Mouse (Mus musculus) cerebellum, adult 9-10 months (tissue): ENCODE measurements around the gene Tada2a.
A peak's percentile ranks its signal among the peaks of the same experiment; 100 is the strongest.

Source experiments
- DNase-seq: peaks from one replicate; pipeline ENCODE4 v3.0.0; 2022

Gene Tada2a

DNA sequence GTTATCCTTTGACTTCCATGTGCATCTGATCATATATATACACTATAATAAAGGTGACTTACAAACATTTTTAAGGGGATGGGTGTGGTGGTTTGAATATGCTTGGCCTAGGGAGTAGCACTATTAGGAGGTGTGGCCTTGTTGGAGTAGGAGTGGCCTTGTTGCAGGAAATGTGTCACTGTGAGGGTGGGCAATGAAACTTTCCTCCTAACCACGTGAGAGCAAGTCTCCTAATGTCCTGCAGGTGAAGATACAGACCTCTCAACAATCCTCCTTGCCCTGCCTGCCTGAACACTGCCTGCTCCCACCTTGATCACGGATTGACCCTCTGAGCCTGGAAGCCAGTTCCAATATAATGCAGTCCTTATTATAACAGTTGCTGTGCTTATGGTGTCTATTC, 22.3 kb downstream of the Tada2a start:
- no peak for DNase-seq

GRCm38 (mm10) chr11:84104036-84104435, 25.4 kb downstream of the Tada2a start:
- no peak for DNase-seq

DNA sequence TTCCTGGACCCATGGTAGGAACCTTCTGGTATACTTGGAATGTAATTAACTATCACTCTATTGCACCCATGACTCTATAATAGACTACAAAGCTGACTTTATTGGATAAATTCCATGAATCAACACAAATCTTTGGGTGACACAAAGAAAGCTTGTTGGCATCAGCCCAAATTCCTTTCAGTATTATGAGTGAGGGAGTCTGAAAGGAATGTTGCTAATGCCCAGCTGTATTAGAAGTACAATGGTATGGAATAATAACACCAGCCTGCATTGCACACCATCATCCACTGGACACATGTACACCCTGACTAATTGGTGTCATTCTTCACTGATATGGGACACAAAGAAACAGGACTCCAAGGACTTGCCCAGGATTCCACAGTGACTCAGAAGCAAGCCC, 28.2 kb downstream of the Tada2a start:
- no peak for DNase-seq

DNA sequence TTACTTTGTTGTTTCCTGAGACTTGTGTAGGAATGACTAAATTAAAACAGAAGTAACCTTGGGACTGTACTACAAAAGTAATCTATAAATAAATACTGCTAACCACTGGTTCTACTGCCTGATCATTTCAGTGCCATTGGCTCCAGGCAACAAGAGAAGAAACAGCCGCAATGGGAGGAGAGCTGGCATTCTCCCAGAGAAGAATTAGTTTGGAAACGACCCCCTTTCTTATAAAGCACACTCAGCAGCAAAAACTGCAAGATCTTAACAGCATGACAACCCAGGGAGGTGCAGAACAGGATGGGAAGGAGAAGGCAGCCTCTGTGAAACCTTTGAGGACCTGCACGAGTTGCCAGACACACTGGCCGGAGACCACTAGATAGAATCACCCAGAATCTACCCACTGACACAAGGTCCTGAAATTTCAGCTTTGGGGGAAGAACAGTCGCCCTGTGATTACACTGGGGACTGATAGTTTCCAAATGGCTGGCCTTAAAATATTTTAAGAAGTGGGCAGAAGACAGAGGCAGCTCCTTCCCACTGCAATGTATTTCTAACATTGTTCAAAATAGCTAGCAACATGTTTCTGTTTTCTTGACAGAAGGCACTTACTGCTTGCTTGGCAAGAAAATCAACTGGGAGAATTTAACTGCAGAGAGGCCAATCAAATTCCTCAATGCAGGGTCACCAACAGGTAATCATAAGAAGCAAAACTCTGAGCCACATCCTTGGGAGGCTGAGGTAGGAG, 32.0 kb downstream of the Tada2a start:
- no peak for DNase-seq

DNA sequence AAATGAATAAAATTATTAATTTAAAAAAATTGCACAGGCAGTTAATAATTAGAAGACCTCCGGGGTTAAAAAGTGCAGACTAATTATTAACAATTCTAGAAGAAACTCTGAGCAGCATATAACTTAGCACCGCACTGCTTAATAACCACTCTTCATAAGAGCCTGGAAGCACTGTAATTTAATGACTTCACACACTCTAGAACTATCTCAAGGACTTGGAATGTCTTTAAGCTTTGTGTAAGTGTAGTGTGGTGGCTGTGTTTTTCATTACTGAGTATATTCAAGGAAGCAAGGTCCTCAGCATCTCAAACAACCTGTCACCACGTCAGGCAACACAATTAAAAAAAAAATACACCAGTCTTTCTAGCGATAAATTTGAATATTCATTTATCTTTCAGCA, 34.3 kb downstream of the Tada2a start:
- no peak for DNase-seq

DNA sequence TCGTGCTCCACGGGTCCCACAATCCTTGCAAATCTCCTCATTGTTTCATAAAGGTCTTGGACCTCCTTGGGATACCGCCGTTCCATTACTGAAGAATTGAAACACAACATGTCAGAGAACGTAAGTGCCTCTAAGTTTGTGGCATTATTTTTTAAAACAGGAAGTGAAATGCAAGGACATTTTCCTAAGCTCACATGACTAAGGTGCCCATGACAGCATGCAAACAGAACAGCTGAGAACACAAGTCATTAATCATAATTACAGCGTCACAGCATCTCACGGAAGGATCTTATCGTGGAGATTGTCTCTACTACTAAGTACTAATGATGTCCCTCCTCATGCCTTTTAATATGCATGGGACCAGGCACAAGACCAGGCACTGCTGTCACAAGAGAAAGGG, 38.8 kb downstream of the Tada2a start:
- no peak for DNase-seq

- DNase-seq: no peak
Measured at GRCm38 (mm10) chr11:84081901-84082300, 47.5 kb downstream of the Tada2a start.

DNA sequence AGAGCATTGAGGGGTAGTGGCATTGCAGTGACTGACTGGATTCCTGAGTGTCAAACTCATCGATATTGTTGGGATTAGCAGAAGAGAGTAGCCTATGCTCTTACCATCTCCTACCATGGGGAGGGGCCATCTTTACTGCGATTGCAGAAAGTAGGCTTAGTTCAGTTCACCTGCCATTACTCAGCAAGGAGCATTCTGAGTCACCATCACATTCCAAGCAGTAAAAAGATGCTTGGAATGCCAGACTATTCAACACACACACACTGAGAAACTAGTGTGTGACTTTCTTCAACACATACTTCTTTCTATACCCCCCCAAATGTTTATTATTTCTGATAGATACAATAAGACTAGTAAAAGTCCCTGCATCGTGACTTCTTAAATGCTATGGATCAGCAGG, 49.1 kb downstream of the Tada2a start:
- no peak for DNase-seq

DNA sequence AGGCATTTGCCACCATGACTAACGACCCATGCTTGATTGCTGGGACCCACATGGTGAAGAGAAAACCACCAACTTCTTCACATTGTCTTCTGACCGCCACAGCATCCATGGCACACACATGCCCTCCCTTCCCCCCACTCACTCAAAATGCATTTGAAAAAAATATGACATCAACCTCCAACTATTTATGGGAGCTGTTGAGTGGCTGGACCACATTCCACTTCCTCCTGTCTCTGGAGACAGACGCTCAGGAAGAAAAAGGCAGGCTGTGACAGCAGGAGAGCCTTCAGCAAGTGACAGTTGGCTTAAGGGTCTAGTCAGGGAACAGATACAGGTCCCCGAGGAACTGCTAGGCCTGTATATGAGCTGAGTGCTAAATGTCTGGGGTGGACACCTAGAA, 49.5 kb downstream of the Tada2a start:
- no peak for DNase-seq

- no peak for DNase-seq
Measured at GRCm38 (mm10) chr11:84079361-84079760, 50.0 kb downstream of the Tada2a start.

DNA sequence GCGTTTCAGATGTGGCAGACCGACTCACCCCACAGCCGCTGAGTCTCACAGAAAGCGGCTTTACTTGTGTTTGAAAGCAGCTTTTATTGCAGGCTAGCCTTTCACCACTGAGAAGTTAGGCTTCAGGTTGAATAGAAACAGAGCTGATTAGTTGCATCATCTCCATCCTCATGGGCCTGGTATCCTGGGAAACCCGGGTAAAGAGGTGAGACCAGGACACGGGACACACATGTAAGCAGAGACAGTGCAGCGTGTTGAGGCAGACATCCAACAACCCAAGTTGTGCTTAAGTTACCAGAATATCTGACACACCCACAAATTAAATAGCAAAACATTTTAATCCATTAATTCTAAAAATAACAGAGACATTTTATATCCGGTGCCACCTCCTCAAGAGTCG, 50.8 kb downstream of the Tada2a start:
- no peak for DNase-seq

- no peak for DNase-seq
Measured at GRCm38 (mm10) chr11:84077008-84077407, 52.4 kb downstream of the Tada2a start.

GRCm38 (mm10) chr11:84073816-84074764, 55.3 kb downstream of the Tada2a start:
- DNase-seq: no peak

GRCm38 (mm10) chr11:84072904-84073651, 56.3 kb downstream of the Tada2a start:
- peak; percentile 13 for DNase-seq

DNA sequence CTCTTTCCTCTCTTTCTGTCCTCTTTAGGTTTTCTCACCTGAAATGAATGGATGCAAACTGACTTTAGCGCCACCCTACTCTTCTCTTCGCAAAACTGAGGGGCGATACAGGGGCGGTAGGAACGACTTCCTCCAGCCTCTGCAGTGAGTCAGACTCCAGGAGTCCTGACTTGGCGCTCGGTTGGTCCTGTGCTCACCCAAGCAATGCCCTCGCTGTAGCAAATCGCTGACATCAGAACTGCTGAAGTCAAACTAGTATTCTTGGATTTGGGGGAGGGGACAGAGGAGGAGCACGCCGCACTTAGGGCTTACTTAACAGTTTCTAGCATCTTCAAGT, 60.4 kb downstream of the Tada2a start, which contains the start of gene Dusp14:
TSS of gene Dusp14 (minus strand) at position 228 of the 337 bp plus-strand sequence.
- DNase-seq: peak; percentile 43

DNA sequence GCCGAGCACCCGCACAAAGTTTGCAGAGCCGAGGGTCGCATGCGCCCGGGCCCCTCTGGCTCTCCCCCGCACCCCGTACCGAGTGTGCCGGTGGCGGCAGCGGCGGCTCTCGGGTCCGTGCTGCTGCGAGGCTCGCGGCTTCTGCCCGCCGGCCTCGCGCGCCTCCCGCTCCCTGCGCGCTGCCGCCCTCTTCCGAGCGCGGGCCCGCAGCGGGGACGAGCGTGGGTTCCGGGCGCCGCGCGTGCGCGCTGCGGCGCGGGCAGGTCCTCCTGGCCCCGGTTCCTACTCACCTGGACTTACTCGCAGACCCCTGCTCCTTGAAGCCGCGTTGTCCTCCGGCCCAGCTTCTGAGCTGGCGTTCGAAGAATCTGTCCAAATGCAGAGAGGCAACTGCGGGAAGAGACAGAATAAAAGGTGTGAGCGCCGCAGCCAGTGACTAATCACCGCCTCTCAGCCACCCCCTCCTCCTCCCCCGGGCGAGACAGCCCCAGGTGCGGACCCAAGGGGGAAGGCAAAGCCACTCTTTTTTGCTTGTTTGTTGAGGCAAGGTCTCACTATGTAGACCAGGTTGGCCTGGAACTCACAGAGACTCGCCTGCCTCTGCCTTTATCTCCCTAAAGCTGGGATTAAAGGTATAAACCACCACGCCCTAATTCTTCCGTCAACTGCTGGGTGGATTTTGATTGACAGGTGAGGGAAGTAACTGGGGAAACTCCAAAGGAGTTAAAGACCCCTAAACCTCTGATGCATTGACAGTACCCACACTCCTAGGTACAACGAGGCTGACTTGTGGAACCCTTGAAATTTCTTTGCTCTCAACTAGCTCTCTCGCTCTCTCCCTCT, 61.0 kb downstream of the Tada2a start:
- peak; percentile 76 for DNase-seq

- peak; percentile 56 for DNase-seq
Measured at GRCm38 (mm10) chr11:84067720-84068190, 61.6 kb downstream of the Tada2a start.

- peak; percentile 90 for DNase-seq
Measured at GRCm38 (mm10) chr11:84066927-84067645, 62.3 kb downstream of the Tada2a start.

DNA sequence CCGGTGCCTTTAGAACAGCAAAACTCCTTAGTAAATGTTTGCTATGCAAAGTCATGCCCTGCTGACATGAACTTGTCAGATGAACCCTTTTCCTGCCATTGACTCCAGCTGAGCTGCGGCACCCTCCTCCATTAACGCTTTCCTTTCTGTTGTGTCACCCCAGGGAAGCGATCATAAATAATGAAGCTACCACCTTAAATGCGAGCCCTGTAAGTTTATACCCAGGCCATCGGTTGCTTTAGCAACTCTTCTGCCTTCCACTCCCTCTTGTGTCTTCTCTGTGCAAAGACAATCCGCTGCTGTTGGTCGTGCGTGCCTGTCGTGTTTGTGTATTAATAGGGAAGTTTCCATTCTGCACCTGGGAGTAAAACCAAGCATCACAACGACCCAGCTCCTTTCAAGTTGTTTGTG, 63.3 kb downstream of the Tada2a start:
- peak; percentile 75 for DNase-seq

GRCm38 (mm10) chr11:84063631-84064209, 65.7 kb downstream of the Tada2a start:
- DNase-seq: peak; percentile 9

DNA sequence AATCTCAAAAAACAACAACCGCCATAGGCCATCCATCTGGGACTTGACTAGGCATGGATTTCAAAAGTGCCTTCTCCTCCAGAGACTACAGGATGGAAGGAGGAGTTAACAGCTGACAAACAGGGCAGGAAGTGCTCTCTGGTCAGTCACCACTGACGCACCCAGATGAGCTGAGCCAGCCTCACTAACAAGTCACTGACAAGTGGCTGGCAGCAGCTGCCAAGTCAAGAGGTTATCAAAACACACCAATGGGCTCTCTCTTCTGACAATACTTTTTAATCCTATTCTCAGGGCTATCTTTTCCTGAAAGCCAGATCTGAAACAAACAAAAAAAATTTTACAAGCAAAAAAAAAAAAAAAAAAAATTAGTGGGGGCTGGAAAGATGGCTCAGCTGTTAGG, 66.6 kb downstream of the Tada2a start:
- DNase-seq: peak; percentile 12
